Mouse (Mus musculus) effector memory CD4-positive, alpha-beta T cell, adult 5 months (primary cell): Measurements from ENCODE around the gene Tbcc. TPM values are rescaled to one million over a fixed set of nuclear protein-coding genes. Genes with fewer than 3 reads are reported as not detected.

Source experiments
- polyA plus RNA-seq: library from polyadenylated mRNA; unstranded; fragments of 100-300 nt; shearing (Covaris generic); gene quantifications from one replicate; pipeline ENCODE4 v1.2.1, GENCODE M21; 2017

The Tbcc gene
- 21.7 TPM for polyA plus RNA-seq

DNA sequence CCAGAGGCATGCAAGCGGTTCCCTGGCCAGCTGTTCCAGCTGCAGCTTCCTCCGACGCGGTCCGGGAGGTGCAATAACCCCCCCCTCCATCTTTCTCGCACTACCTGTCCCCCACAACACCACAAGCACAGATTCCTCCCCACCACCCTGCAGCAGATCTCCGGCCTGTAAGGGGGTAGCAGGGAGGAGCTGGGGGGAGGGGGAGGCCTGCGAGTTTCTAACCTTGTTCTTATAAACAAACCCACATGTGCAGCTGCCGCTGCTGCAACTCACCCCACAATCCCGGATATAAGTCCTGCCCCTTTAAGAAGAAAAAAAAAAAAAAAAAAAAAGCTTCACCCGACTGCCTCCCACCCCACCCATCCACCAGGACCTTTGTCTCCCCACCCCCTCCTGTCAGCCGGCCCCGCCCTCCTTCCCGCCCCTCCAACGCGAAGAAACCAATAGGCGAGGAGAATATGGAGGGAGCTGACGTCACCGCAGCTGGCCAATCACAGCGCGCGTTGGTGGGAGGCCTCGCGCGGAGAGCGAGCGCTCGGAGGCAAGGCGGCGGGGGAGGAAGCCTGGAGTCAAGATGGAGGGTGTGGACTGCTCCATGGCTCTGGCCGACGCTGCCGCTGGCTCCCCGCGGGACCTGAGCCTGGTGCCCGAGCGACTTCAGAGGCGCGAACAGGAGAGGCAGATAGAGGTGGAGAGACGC lies at the start of gene Tbcc:
Gene Tbcc (plus strand): TSS at position 569 of the 700 bp plus-strand sequence.

DNA sequence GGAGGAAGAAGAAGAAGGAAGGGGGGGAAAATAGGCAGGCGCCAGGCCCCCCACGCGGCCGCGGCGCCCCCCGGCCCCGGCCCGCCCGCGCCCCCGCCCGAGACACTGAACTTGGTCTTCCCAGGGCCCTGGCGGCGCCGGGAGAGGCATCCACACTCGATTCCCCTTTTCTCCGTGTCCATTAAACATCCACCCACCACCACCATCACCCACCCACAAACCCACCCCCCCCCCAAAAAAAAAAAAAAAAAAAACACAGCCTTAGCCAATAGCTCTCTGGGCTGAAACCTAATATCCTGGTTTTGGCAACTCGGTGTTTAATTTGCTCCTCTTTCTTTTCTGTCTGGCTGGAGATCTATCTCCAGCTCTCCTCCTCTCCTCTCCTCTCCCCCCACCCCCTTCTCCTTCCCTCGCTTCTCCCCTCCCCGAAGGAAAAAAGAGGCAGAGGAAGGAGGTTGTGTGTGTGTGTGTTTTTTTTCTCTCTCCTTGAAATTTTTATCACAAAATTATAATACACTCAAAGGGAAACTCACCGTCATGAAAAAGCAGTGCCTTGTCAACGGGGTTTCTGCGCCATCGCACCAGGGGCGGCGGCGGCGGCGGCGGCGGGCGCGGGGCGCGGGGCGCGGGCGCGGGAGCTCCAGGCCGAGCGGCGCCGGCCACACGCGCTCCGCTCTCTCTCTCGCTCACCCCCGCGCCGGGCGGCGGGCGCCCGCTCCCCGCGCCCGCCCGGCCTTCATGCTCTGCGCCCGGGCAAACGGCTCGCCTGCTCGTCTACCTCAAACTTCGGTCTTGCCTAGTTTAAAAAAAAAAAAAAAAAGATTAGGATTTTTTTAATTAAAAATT lies 32.4 kb upstream of the Tbcc start, which contains the start of gene Bicral:
Gene Bicral (minus strand): TSS at position 580 of the 846 bp plus-strand sequence.

DNA sequence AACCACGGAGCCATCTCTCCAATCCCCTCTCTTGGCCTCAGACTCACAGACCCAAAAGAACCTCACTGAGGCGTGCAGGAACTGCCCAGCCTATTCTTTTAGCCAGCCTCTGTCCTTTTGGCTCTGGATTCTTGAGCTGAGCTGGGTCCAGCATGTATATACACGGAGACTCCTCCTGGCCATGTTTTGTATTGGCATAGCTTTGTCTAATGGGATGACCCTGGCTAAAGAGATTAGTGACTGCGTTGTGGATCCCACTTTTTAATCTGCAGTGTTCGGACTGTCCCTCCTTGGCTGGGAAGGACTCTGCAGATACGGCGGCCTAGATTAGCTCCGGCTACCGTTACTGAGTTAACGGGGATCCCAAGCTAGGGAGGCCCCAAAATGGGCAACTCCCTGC lies 19.7 kb downstream of the Tbcc start, which contains the start of gene Prph2:
Gene Prph2 (plus strand): TSS at position 274 of the 400 bp plus-strand sequence.

Other genes starting within 250 kb of the Tbcc start
- gene Klc4, start 244.7 kb upstream of the Tbcc start, polyA plus RNA-seq: 15.9 TPM
- gene Mrpl2, start 244.5 kb upstream of the Tbcc start, polyA plus RNA-seq: 31.6 TPM
- gene Cul7, start 240.3 kb upstream of the Tbcc start, polyA plus RNA-seq: 2.1 TPM
- 31.0 TPM for gene Rrp36, start 216.3 kb upstream of the Tbcc start, polyA plus RNA-seq
- gene Mea1, start 211.9 kb upstream of the Tbcc start, polyA plus RNA-seq: 74.9 TPM
- gene Klhdc3, start 209.8 kb upstream of the Tbcc start, polyA plus RNA-seq: 80.9 TPM
- 49.1 TPM for gene Ppp2r5d, start 185.6 kb upstream of the Tbcc start, polyA plus RNA-seq
- gene Pex6, start 179.2 kb upstream of the Tbcc start, polyA plus RNA-seq: 27.7 TPM
- gene Gnmt, start 161.5 kb upstream of the Tbcc start, polyA plus RNA-seq: not detected
- 48.9 TPM for gene Cnpy3, start 138.5 kb upstream of the Tbcc start, polyA plus RNA-seq
- not detected for gene Ptcra, start 127.0 kb upstream of the Tbcc start, polyA plus RNA-seq
- 19.9 TPM for gene 2310039H08Rik, start 118.0 kb upstream of the Tbcc start, polyA plus RNA-seq
- 68.0 TPM for gene Rpl7l1, start 108.0 kb upstream of the Tbcc start, polyA plus RNA-seq
- gene Bicral, start 32.2 kb upstream of the Tbcc start, polyA plus RNA-seq: 23.4 TPM
- gene Prph2, start 19.8 kb downstream of the Tbcc start, polyA plus RNA-seq: not detected
- 86.3 TPM for gene Ubr2, start 119.9 kb downstream of the Tbcc start, polyA plus RNA-seq